Mouse (Mus musculus) small intestine, adult 2 months (tissue): ENCODE measurements around the gene Mgat2.

Experiments
- CTCF ChIP-seq: fragments of 200-500 bp; IDR thresholded peaks from 2 replicates; pipeline ENCODE4 v1.5.1; 2012; ENCODE audit warnings: low read depth, mild to moderate bottlenecking, control low read depth, inconsistent platforms, low read length, moderate library complexity, mixed read lengths; ENCODE audit not compliant: insufficient replicate concordance, insufficient read length; ENCODE audit errors: extremely low read depth
- POLR2A ChIP-seq: fragments of 200-500 bp; IDR thresholded peaks from 2 replicates; pipeline ENCODE4 v1.6.1; 2012; ENCODE audit warnings: low read depth, mild to moderate bottlenecking, control low read depth, inconsistent platforms, low read length, moderate library complexity

DNA sequence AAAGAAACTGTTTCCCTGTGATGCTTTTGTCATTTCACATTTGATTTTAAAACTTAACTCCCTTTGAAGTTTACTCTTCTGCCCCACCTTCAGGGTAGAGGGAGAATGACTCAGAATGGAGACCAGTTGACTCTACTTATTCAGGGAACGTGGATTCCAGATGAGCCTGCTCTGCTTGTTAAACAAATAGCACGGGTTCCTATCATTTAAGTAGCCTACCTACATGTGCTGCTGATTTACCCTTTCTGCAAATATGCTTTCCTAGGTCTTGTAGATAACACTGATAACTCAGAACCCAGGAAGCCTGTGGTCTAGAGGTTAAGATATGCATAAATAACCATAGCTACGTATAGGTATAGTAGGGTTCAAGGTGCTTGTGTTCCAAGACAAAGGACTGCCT lies 19.1 kb upstream of the Mgat2 start:
- TF ChIP-seq CTCF (no peak), POLR2A (no peak)
